Mouse (Mus musculus) testis, postnatal 10 days (tissue): ENCODE data around the gene Itpripl1.
A peak's percentile ranks its signal among the peaks of the same experiment; 100 is the strongest.
"Not testable (repeated sequence)": the region's sequence is repeated elsewhere in the genome, so short reads cannot be mapped to it uniquely, and the experiment has no call there.

ENCODE experiments used
- DNase-seq: peaks from one replicate; pipeline ENCODE4 v3.0.0; 2021; ENCODE audit warnings: low spot score

Itpripl1 gene

DNA sequence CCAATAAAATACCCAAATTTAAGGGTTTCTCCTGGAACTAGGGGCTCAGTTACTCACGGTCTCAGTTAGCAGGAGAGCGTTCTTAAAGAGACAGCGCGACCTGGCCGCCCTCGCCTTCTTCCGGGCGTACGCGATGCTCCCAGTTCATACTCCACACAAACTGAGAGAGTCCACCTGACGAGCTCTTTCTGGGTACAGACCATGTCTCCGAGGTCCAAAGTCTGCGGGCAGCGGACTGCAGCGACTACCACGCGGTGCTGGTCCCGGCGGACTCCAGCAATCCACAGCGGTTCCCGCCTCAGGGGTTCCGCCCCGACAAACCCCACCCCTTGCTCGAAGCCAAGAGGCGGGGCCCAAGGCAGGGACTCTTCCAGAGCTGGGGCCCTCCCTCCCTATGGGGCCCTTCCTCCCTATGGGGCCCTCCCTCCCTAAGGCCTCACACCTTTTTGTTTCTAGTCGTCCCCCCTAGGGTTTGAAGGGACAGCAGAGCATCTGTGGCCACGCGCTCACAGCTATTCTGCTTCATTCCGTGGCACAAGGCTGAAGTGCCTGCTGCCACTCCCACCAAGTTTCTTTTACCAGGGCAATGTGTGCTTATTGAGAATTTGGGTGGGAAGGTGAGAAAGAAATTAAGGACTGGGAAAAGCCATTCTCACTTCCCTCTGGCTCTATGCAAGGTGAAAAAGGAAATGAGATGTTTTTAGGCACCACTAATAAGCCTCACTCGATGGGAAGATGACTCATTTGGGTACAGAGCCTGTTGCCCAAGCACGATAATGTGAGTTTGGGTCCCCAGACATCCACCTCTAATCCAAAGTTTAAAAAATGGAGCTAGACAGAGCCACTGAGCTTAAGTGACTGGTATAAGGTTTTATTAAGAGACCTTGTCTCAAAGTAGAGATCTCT is at the start of gene Itpripl1:
Gene Itpripl1 (minus strand): TSS at position 285 of the 906 bp plus-strand sequence.
- peak; percentile 86 for DNase-seq

GRCm38 (mm10) chr2:127189574-127189973 is 46.3 kb upstream of the Itpripl1 start:
- DNase-seq, result no peak

GRCm38 (mm10) chr2:127182598-127183381 is 39.5 kb upstream of the Itpripl1 start:
- DNase-seq, result peak; percentile 69

GRCm38 (mm10) chr2:127166261-127166660 is 23.0 kb upstream of the Itpripl1 start:
- not testable (repeated sequence) for DNase-seq

DNA sequence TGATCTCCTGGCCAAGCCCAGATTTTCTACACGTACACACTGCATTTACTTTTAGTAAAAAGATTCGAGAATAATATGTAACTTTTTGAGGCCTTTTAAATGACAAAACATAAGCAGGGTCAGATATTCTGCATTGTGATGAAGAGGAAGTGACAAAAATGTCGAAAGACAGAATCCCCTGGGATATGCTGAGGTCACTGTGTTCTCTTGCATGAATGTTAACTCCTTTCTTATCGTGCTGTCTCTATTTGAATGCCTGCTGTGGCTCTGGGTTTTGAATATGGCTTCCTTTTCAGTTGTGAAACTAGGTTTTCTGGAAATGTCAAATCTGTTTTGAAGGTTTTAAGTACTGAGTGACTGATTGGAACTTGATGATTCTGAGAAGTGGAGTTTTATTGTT is 22.4 kb upstream of the Itpripl1 start:
- DNase-seq, result no peak

- DNase-seq, result no peak
Measured at GRCm38 (mm10) chr2:127145699-127146098, 2.5 kb upstream of the Itpripl1 start.

DNA sequence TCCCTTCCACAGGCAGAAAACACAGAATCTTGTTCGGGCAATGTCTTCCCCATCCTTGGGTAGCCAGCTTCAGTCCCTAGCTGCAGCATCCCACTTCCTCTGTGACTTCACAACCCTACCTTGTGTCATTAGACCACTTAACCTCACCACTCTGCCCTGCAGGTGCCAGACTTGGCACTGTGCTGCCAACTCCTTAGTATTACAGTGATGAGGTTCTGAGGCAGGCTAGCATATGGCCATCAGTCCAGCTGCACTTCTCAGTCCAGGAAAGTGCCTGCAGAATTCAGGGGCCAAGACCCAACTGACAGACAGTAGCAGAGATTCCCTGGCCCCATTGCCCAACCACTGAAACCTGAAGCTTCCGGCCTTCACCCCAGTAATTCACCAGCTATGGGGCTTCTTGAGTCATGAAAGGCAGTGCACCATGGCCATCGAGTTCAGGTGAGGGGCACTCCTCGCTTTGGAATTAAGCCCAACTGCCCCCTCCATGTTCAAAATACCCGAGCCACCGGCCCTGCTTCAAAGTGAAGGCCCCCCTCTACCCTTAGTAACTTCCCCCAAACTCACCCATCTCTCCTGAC is 575 bp downstream of the Itpripl1 start:
- DNase-seq, result no peak

DNA sequence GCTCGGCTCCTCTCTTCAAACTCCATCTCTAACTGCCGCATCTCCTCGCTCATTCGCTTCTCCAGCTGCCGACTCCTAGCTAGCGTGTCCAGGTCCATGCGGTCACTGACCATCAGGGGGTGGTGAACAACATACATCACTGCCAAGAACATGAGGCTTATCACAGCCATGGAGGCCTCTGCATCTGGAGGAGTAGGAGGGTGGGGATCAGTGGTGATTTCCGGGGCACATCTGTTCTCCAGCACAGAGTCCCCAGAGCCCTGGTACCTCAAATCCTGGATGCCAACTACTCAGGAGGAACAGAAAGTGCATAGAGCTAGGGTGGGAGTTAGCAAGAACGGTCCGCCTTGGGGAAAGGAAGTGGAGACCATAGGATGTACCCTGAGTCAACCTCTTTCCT is 1.2 kb downstream of the Itpripl1 start:
- DNase-seq, result no peak

- no peak for DNase-seq
Measured at GRCm38 (mm10) chr2:127140011-127140410, 3.2 kb downstream of the Itpripl1 start.

GRCm38 (mm10) chr2:127139605-127140004 is 3.6 kb downstream of the Itpripl1 start:
- no peak for DNase-seq

DNA sequence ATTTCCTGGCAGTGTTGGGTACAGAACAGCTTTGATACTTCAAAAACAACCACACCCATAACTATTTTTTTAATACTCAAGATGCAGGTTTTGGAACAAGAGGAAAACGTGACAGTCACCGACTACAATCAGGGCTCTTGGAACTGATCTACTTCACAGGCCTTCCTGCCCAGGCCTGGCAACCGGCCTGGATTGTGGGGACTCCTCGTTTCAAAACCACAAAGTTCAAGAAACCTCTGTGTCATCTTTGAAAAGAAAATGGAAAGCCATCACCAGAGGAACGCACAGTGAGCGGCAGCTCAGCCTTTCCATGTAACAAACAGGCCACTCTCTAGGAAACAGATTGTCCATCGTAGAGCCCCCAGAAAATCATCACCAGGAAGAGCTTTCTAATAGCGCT is 4.1 kb downstream of the Itpripl1 start:
- no peak for DNase-seq

DNA sequence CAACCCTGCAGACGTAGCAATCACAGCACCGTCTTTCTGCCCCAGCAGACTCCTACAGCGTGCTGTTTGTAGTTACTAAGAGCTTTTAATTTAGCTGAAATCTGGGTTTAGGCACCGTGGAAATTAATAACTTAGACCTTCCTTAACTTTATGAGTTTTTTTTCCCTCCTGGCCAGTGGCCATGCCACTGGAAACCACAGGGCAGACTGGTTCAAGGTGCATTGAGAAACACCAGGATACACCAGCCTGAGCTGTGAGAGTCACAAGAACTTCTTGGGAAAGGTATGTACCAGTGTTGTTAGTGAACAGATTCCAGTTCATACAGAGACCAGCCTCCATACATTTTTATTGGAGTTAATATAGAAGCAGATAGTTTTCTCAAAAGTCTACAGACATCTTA is 4.8 kb downstream of the Itpripl1 start:
- no peak for DNase-seq

- no peak for DNase-seq
Measured at GRCm38 (mm10) chr2:127137838-127138420, 5.3 kb downstream of the Itpripl1 start.

DNA sequence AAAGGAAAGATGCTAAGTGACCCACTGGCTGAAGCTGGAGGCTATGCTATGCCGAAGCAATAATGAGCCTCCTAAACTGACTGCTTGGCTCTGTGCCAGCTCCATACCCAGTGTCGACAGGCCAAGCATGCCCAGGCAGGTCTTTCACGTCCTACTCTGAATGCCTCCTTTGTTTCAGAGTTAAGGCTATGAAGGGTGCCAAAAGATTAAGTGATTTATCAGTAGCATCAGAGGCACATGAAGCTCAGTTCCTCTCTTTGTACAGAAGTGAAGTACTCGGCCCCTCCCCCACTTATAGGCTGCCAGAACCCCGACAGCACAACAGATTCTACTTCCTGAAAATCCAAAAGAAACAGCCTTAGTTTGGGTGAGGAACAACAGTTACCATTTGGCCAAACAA is 6.3 kb downstream of the Itpripl1 start:
- DNase-seq, result peak; percentile 84

- DNase-seq, result not testable (repeated sequence)
Measured at GRCm38 (mm10) chr2:127135255-127135654, 8.0 kb downstream of the Itpripl1 start.

- DNase-seq, result peak; percentile 99
Measured at GRCm38 (mm10) chr2:127133621-127134461, 9.4 kb downstream of the Itpripl1 start, which contains the start of gene Ncaph. TSS of gene Ncaph (minus strand) at chr2:127133954.

DNA sequence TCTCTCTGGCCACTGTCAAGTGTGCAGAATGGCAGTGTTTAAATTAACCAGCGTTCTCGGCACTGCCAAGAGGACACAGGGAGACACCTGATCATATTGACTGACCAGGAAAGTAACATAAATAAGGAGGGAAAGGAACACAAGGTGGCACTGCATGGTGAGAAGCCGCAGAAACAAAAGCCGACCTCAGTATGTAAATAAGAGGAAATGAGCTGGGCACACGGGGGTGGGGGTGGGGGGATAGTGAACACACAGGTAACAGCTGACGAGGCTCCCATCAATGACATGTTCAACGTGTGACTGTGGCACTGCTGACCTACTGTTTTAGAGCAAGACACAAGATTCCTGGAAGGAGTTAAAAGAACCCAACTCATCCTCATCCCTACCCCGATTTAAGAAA is 11.9 kb downstream of the Itpripl1 start:
- DNase-seq, result no peak

- no peak for DNase-seq
Measured at GRCm38 (mm10) chr2:127128926-127129325, 14.3 kb downstream of the Itpripl1 start.

DNA sequence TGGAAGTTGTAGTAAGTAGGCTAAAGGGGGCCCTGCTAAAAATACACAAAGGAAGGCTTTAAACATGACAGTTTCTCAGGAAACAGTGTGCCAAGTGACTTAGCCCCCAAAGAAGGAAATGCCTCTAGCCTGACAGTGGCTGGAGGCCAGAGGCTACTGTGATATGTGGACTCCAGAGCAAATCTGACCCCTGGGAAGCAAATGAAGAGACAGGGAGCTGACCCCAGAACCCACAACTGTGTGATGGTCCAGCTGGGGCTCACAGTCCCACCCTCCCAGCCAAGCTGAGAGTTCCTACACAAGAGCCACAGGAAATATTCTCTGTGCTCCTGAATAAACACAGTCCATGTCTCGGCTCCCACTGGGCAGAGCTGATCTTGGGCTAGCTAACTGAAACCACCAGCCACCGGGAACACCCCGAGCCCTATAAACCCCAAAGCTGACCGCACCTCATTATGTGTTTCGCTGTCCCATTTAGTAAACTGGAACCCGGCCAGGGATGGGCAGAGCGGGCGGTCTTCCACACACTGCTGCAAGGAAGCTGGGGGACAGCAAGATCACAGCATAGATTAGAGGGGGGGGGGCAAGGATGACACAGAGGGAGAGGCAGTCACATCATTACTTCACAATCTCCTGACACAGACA is 21.5 kb downstream of the Itpripl1 start:
- no peak for DNase-seq

DNA sequence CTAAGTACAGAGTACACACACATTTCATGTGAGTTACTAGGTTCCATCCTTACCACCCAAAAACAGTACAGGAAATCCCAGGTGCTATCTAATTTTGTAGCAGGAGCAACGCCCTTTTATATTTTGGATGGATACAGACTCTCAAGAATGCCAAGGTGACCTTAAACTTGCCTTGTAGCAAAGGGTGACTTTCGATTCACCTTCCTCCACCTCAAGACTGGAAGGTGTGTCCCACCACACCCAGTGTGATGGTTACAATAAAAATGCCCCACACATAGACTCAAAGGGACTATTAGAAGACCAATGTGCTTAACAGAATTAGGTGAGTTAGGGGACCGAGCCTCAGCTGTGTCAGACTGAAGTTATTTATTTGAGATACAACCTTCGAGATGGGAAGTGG is 34.3 kb downstream of the Itpripl1 start:
- DNase-seq, result no peak

- no peak for DNase-seq
Measured at GRCm38 (mm10) chr2:127092000-127092399, 51.2 kb downstream of the Itpripl1 start.
